Mouse (Mus musculus): ENCODE results near the gene Pcnt. TPM values are rescaled to one million over a fixed set of nuclear protein-coding genes. Genes with fewer than 3 reads are reported as not detected.

Gene Pcnt
- total RNA-seq, 2 experiments from 2014 or later, result 14.5 to 21.6 TPM

- no peak for DNase-seq
Observed at GRCm38 (mm10) chr10:76316194-76316593, 126.4 kb downstream of the Pcnt start.

DNA sequence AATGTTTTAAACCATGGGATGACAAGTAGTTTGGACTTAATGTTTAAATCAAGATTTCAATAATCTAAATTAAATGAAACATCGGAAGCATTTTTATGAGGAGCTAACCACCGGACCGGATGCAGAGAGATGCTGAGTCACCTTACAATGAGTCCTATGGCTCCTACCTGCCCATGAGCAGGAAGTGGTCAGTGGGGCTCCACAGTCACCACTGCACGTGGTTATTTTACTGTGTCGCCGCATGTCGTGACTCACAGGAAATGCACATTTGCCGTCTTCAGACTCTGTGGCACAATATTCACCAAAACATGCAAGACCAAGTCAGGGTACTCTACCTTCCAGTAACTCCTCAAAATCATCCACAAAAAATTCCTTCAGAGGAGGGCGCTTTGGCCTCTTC lies 135.8 kb downstream of the Pcnt start:
- no peak for DNase-seq

Other genes starting within 250 kb of the Pcnt start
- gene Prmt2, start 204.9 kb downstream of the Pcnt start, total RNA-seq (2021), result 10 to 100 TPM; 17.5 to 18.5 TPM
- gene S100b, start 188.9 kb downstream of the Pcnt start, total RNA-seq (2021), result 10 to 100 TPM; 60.2 to 68.3 TPM
- gene Dip2a, start 97.5 kb downstream of the Pcnt start, total RNA-seq (2021), result 10 to 100 TPM; 30.8 to 39.4 TPM
- 1 to 10 TPM in 1 of 2 experiments, not detected in 1; 3.4 TPM for gene AC141477.1, start 2.3 kb downstream of the Pcnt start, total RNA-seq (2021)
- gene 2610028H24Rik, start 6.3 kb upstream of the Pcnt start, total RNA-seq (2021), result not detected
- gene Mcm3ap, start 26.1 kb upstream of the Pcnt start, total RNA-seq (2021), result 10 to 100 TPM; 24.8 to 33.0 TPM
- gene Ybey, start 26.3 kb upstream of the Pcnt start, total RNA-seq (2021), result 1 to 10 TPM; 3.0 to 3.7 TPM
- 10 to 100 TPM; 21.4 to 24.2 TPM for gene Lss, start 88.8 kb upstream of the Pcnt start, total RNA-seq (2021)
- not detected for gene Spatc1l, start 119.5 kb upstream of the Pcnt start, total RNA-seq (2021)
- gene Ftcd, start 132.9 kb upstream of the Pcnt start, total RNA-seq (2021), result 10 to 100 TPM; 14.5 to 31.2 TPM
- 100 to 1,000 TPM; 136 to 144 TPM for gene Col6a2, start 180.8 kb upstream of the Pcnt start, total RNA-seq (2021)

Data from adrenal gland, postnatal 10 days (tissue).